Mouse (Mus musculus): ENCODE results near the gene Zbed5.
"Not testable (repeated sequence)": the region's sequence is repeated elsewhere in the genome, so short reads cannot be mapped to it uniquely, and the experiment has no call there.

The Zbed5 gene

GRCm38 (mm10) chr5:129908242-129908965, 12.9 kb downstream of the Zbed5 start, which contains the start of gene Nupr1l:
Nupr1l (plus strand) TSS chr5:129908540.
- DNase-seq (ENCODE audit: low read depth): peak; percentile 86

- no peak for DNase-seq (ENCODE audit: low read depth)
These were observed 13.6 kb downstream of the Zbed5 start for GRCm38 (mm10) chr5:129909147-129909546.

- DNase-seq (ENCODE audit: low read depth): no peak
These were observed 14.1 kb downstream of the Zbed5 start for GRCm38 (mm10) chr5:129909591-129909990.

- DNase-seq (ENCODE audit: low read depth): no peak
These were observed 18.5 kb downstream of the Zbed5 start for GRCm38 (mm10) chr5:129914024-129914423.

DNA sequence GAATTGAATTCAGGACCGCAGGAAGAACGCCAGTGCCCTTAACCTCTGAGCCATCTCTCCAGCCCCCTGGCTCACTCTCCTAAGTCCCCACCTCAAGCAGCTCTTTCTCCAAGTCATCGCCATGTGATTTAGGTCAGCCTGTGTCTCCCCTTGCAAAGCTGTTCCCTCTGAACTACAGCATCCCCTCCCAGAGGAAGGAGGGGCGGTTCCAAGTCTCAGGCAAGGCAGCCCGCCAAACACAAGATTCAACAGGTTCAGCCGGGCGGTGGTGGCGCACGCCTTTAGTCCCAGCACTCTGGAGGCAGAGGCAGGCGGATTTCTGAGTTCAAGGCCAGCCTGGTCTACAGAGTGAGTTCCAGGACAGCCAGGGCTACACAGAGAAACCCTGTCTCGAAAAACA, 20.0 kb downstream of the Zbed5 start:
- not testable (repeated sequence) for DNase-seq (ENCODE audit: low read depth)

GRCm38 (mm10) chr5:129918065-129918651, 22.6 kb downstream of the Zbed5 start:
- no peak for DNase-seq (ENCODE audit: low read depth)

DNA sequence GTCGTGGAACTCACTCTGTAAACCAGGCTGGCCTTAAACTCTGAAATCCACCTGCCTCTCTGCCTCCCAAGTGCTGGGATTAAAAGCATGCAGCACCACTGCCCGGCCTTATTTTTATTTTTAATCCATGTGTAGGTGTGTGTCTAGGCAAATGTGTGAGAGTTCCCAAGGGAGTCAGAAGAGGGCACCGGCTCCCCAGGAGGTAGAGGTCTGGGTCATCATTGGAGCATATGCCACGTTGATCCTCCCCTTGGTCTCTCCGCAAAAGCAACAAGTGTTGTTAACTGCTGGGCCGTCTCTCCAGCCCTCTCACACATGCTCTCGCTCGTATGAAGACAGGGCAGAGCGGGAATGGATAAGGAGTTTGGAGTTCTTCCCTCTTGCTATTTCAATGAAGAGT, 23.2 kb downstream of the Zbed5 start:
- no peak for DNase-seq (ENCODE audit: low read depth)

DNA sequence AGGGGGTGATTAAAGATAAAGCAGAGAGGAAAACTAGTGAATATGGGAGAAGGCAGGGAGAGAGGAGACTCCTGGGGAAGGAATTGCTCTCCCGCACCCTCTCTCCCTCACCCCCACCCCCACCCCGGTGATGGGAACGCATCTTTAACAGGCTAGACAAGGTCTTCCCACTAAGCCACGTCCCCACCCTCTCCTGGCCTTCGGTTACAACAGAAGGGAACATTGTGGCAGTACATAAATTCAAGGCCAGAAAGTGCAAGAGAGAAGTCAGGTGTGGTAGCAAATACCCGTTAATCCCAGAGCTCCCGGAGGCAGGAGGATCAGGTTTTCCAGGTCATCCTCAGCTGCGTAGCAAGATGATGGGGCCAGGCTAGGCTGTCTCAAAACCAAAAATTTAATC, 23.8 kb downstream of the Zbed5 start:
- no peak for DNase-seq (ENCODE audit: low read depth)

DNA sequence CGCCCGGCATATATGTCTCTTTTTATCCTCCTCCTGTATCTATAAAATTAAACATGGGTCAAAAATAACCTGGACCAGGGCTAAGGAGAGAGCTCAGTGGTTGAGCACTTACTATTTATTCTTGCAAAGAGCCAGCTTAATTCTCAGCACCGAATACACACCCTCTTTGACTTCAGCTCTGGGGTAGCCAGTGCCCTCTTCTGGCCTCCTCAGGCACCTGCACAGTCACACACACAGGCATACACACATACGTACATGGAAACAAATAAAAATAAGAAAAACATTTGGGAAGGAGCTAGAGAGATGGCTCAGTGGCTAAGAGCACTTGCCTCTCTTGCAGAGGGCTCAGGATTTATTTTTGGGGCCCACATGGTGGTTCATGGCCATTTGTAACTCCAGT, 26.4 kb downstream of the Zbed5 start:
- DNase-seq (ENCODE audit: low read depth): no peak

DNA sequence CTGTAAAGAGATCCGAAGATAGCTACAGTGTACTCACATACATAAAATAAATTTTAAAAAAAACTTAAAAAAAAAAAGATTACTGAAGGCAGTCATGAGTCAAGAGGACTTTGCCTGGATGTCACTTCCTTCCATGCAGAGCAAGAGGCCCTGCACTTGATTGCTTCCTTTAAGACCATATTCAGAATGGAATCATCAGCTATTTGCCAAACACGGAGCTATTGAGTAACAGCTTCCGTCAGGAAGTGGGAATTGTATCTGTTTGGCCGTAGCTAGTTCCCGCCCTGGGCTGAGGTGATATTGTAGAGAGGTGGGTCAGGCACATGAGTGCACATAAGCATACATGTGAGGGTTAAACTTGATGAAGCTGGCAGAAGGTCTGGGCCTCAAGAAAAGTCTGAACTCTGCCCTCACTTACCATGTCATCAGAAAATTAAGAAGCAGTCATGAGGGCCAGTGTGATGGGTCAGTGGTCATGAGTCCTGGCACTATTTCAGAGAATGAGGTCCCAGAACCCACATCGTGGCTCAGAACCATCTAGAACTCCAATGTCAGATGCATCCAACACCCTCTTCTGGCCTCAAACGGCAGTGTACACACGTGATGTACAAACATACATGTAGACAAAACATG, 29.4 kb downstream of the Zbed5 start:
- DNase-seq (ENCODE audit: low read depth): no peak

DNA sequence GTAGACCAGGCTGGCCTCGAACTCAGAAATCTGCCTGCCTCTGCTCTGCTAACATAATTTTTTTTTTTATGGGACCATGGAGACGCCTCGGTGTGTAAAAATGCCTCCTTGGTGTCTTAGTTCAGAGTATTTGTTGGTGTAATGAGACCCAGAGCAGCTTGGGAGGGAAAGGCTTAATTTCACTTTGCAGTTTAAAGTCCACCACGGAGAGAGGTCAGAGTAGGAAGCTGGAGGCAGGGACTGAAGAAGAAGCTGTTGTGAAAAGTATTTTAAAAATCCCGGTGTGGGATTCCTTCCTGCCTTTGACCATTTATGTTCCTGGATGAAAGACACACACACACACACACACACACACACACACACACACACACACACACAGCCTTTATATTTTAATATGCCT, 30.4 kb downstream of the Zbed5 start:
- no peak for DNase-seq (ENCODE audit: low read depth)

- no peak for DNase-seq (ENCODE audit: low read depth)
These were observed 34.7 kb downstream of the Zbed5 start for GRCm38 (mm10) chr5:129929924-129930855.

DNA sequence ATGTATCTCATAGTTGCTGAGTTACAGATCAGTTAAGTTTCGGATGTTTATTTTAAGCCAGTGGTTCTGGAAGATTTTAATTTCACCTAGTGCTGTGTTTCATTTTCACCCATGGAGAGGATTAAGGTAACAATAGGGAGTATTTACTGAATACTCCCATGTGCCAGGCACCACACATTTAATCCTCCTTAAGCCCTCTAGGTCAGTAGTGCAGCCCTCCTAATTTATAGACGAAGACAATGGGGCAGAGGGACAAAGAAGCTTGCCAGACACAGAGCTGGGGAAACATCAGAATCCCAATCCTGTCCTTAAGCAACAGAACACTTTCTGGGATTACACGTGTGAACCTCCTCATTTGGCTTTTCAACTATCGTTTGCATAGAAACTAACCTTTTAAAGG, 41.4 kb downstream of the Zbed5 start:
- DNase-seq (ENCODE audit: low read depth): no peak

DNA sequence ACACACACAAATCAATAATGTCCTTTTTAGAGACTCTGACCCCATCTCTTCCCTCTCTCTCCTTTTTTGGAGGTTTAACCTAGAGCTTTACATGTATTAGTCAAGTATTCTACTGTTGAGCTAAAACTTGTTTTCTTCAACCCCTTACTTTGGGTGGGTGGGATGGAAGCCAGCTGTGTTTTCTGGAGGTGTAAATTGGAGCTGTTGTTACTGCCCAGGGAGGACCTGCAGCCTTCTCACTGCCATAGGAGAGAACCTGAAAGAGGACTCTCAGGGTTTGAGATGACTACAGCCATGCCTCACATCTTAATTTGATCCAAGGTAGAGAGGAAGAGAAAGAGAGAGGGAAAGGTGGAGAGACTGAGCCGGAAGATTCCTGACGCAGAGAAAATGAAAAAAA, 44.8 kb downstream of the Zbed5 start:
- DNase-seq (ENCODE audit: low read depth): no peak

DNA sequence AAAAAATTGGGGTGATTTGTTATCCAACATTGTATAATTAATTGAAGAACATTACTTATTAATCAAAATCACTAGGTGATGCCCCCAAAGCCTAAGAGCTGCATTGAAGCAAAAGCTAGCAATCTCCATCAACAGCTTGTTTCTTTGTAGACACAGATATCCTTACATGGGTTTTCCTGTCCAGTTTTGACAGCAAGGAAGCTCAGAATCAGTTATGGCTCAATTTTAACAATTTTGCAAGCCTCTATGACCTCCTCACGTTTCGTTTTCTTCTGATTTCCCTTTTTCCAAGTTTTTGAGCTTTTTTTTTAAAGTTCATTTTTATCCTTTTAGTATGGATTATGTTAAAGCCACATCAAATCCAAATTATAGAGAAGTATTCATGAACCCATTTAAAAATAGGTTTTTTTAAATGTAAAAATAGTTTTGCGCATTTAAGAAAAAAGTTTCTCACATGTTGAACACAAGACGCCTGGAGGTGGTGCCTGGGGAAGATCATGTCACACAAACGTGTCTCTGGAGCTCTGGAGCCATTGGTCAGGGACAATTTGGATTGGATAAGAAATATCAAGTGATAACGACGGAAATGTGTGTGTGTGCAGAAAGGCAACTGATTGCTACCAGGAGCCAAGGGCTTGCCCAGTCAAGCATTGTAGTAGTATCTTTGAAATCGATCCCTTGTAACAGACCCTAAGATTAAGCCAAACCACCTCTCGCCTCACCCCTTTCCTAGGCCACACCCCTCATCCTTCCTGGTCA, 45.4 kb downstream of the Zbed5 start:
- no peak for DNase-seq (ENCODE audit: low read depth)

- peak; percentile 95 for DNase-seq (ENCODE audit: low read depth)
These were observed 46.0 kb downstream of the Zbed5 start, which contains the start of gene Vkorc1l1 for GRCm38 (mm10) chr5:129941495-129942045. Vkorc1l1 (plus strand) TSS chr5:129941970.

- DNase-seq (ENCODE audit: low read depth): not testable (repeated sequence)
These were observed 46.8 kb downstream of the Zbed5 start for GRCm38 (mm10) chr5:129942073-129942939.

- no peak for DNase-seq (ENCODE audit: low read depth)
These were observed 47.9 kb downstream of the Zbed5 start for GRCm38 (mm10) chr5:129943402-129943801.

- no peak for DNase-seq (ENCODE audit: low read depth)
These were observed 52.1 kb downstream of the Zbed5 start for GRCm38 (mm10) chr5:129947528-129948033.

DNA sequence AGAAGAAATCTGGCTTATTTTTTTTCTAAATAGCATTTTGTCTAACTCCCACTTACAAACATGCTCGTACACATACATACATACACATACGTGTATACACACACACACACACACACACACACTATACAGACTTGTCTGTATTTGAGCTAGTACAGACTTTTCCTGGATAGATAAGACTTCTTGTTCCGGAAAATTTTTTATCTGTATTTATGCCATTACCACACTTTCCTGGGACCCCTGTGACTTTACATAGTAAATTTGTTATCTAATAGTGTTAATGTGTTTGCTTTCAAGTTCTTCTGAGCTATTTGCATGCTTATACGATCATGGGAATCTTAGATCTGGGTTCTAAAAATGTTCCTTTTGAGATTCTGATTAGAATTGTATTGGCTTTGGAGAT, 56.6 kb downstream of the Zbed5 start:
- DNase-seq (ENCODE audit: low read depth): no peak

All from c-Kit-positive CD71-negative TER-119-negative erythroid progenitor cells, embryonic 14.5 days (primary cell).